Mouse (Mus musculus) cerebellum, adult 9-10 months (tissue): ENCODE measurements around the gene Gm20695.

Source experiments
- DNase-seq: peaks from one replicate; pipeline ENCODE4 v3.0.0; 2022

The Gm20695 gene

DNA sequence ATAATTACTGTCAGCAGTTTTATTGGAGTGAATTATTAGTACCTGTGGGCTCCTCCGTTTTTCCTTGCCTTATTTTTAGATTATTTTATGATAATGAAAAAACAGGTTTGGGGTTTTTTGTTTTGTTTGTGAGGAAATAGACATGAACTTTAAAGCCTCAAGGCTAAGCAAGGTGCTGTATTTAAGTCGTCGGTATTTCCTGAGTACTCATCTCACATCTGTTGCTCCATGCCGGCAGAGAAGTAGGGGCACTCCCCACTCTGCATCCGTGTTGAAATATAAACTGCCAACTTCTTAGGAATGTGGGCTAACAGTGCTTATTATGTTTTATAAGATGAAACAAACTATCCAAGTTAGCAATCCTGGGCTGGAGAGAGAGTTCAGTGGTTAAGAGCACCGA is 11.6 kb downstream of the Gm20695 start:
- DNase-seq = no peak

DNA sequence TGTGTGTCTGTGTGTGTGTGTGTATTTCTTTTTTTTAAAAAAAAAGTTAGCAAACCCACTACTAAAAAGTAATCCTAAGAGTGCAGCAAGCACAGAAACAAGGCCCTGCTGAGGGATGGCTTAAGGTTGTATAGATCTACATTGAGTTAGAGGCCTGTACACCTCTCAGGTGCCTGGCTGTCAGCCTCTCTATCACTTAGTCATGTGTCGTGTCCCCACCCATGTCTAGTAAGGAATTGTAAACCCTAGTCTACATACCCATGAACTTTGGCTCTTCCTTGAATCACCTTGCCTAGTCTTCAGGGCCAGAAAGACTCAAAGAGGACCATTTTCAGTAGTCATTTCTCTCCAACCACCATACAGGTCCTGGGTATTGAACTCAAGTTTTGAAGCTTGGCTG is 12.1 kb downstream of the Gm20695 start:
- no peak for DNase-seq

DNA sequence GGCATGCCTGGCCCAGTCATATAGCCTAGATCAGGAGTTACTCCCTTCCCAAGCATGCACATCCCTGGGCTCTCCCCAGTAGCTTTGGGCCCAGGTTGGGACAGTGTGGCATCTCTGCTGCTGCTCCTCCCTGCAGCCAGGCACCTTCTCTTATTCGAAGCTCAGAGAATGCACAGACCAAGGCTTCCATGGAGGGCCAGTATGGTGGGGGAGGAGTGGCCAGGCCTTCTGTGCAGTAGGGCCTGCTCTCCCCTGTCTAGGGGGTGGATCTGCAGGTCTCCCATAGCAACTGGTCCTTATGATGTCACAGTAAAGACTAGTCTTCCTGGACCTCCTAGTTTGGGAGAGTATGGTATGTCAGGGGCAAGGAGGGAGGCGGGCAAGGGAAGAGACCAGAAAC is 23.0 kb downstream of the Gm20695 start:
- no peak for DNase-seq

DNA sequence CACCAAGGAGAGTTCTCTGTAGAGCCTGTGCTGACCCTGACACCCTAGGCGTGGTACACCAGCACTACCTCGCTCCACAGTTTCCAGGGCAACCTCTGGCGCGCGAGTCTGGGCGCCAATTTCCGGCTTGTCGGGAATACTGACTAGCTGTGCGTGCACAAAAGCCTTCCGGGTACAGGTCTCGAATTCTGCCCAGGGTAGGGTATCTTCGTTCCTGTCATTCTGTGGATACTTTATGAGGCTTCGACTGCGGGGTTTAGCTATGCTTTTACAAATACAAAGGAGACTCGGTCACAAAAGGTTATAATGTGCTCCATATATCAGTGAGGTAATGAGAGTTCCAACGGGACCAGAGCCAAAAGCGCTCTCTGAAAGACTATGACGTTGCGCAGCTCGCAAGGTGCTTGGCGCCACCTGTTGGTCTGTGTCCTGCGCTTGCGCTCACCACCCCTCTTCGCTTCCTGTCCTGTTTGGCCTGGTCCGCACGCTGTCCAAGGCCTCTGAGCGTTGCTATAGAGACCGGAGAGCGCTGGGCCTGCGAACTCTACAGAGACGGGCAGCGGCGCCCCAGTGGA is 24.2 kb downstream of the Gm20695 start, which contains the start of the genes 1700037C18Rik and Cluap1:
Gene 1700037C18Rik (minus strand): TSS at position 153 of the 575 bp plus-strand sequence.
Gene Cluap1 (plus strand): TSS at position 265 of the 575 bp plus-strand sequence.
- DNase-seq = peak; percentile 96

DNA sequence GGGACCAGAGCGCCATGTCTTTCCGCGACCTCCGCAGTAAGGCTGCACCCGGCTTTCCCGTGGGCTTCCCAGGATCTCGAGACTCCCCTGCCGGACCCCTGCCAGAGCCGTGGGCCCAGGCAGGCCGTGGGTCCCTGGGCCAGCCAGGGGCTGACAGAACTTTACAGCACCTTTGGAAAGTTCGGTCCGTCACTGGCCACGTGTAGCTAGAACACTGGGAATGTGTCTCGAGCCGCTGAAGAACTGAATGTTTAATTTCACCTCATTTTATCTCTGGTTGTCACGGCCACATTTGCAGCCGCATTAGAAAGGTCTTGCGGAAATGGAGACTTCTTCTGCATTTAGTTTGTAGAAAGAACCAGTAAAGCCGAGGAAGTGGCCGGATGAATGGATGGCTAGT is 24.7 kb downstream of the Gm20695 start:
- no peak for DNase-seq

DNA sequence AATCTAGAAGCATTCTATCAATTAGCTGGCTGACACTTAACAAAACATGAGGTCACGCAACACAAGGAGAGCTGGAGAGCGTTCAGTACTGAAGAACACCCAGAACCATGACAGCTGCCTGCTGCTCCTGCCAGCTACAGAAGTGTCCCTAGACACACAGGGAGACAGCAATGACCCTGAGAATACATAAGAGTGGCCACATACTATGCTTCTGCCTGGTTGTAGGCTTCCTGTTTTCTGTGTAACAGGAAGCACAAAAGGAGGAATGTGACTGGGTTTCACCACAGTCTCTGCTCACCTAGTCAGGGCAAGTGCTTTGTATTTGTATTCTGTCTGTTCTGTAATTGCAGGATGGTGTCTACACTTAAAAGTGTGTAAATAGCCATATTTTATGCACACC is 36.3 kb downstream of the Gm20695 start:
- no peak for DNase-seq

DNA sequence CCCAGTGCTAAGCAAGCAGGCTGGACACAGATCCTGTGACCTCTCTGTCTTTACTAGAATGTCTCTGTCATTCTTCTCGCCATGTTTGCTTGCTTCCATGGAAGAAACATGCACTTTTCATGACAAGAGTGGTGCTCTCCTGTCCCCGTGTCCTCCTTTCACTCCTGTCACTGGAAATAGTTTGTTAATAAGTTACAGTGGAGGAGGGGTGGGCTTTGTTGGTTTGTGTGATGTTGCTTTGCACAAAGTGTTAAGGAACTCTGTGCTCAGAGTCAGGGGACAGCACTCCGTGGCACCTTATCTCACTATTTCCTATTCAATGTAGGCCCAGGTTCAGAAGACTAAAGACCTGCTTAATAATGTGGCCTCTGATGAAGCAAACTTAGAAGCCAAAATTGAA is 39.1 kb downstream of the Gm20695 start:
- no peak for DNase-seq

DNA sequence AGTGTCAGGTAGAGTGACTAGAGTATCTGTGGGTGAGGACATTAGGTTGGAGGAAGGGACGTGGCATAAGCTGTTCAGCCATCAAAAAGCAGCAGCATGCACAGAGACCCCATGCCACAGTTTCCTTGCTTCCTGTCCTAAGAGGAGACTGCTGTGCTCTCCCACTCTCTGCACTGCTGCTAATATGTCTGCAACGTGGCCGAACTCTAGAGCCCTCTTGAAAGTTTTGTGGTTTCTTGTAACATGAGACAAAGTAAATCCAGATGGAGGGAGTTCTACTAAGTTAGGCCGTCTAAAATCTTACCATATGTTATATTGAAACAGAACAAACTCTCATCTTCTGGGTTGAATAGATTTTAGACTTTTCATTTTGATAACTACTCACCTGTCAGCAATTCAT is 39.5 kb downstream of the Gm20695 start:
- DNase-seq = no peak

DNA sequence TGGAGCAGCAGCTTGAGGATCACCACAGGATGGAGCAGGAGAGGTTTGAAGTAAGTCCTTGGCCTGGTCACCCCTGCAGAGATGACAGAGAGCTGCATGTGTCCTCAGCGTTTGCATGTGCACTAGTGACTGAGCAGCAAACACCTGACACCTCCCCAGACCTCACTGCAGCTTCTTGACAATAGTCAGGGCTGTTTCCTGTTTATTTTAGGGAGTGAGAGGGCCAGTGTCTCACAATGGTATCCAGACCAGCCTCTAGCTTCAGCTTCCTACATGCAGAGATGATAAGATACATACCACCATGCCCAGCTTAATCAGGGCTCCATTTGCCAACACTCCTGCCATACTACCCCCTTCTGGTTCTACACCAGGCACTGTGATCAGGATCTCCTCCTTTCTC is 44.1 kb downstream of the Gm20695 start:
- DNase-seq = no peak

DNA sequence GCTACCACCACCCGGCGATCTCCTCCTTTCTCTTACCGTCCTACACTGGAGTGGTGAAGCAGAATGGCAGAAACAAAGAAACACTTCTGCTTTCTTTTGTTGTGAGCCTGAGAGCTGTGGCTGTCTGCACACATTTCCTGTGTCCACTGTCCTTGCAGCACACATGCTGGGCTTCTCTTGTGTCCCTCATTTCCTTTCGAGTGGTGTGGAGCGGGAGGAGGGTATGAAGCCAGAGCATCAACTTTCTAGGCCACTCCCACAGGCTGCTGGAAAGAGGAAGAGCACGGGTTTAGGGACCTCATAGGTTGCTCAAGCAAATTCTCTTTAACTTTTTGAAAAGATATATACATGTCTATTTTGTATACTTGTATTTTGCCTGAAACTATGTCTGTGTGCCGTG is 44.7 kb downstream of the Gm20695 start:
- no peak for DNase-seq

DNA sequence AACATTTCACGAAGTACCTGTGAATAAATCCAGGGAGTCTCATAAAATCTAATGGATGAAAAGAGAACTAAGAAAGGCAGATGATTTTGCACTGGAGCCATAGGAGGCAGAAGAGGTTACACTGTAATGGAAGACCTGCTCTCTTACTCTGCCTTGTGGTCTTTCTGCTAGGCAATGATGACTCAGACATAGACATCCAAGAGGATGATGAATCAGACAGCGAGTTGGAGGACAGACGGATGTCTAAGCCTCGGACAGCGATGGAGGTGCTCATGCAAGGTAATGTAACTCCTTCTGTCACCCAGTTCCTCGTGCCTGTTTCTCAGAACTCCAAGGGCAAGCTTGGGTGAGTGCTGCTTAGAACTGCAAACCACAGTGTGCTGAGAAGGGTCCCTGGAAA is 49.1 kb downstream of the Gm20695 start:
- no peak for DNase-seq

DNA sequence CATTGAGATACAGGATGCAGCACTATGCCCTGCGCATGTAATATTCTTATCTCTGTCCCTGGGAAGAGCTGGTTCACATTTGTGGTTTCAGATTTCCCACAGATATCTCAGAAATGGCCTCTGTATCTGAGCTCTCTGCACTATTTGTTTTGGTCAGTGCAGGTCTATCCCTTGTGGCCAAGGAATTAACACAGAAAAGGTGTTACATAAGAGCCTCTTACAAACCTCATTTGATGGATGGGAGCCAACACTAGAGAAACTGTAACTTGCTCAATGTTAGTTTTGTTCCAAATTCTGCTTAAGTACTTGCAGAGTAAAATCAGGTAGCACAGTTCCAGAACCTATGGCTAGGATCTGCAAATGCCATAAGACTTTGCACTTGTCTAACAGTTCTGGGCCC is 49.6 kb downstream of the Gm20695 start:
- DNase-seq = no peak

DNA sequence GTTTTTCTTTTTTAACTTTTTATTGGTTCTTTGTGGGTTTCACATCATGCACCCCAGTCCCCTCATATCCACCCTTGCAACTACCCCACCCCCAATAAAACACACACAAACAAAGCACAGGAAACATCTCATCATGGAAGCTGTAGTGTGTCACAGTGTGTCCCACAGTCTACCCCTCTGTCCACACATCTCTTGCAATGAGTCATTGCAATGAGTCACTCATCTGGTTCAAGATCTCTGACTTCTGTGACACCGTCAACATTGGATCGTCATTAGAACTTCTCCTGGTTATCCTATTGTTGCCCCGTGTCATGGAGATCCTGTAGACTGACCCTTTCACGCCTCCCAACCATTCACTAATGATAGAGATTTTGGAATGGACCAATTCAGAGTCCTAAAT is 50.3 kb downstream of the Gm20695 start:
- DNase-seq = no peak

DNA sequence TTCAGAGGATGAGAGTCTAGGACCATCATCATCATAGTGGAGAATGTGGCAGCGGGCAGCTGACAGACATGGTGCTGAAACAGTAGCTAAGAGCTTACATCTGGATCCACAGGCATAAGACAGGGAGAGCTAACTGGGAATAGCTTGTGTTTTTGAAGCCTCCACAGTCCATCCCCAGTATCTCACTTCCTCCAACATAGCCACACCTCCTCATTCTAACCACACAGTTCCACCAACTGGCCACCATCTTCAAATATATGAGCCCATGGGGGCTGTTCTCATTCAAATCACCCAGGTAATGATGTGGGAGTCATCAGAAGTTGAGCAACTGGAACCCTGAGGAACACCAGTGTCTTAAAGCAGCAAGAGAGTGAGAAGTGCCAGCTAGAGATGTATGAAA is 66.7 kb downstream of the Gm20695 start:
- no peak for DNase-seq

DNA sequence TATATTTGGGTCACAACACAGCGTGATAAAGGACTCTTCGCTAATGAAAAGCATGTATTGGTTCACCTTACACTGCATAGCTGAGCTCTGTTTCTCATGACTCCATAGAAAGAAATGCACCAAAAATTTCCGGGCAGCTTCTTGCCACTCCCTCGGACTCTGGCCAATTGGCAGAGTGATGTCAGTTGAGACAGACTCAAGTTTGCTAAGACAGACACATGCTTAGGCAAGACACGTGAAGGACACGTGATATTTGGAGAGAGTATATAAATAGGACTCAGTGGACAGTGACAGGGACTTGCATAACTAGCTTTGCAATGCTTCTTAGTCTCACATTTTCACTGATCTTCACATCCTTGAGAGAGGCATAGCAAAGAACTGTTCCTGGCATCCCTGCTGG is 71.9 kb downstream of the Gm20695 start:
- DNase-seq = peak; percentile 72

DNA sequence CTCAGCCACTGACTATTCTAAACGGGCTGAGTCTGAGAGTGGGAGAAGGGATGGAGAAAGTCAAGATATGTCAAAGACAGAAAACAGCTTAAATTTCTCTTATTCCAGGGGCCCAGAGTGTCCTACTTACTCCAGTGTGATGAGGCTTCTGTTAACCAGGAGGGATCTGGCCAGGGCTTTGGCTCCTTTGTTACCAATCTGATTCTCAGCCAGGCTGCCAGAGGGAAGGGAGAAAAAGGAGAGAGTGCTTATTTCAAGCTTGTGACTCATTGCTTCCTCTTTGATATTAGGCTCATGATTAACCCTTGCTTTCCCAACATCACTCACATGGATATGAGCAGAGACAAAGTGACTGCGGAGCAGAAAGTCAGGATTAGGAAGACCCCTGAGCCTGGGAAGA is 74.8 kb downstream of the Gm20695 start:
- peak; percentile 72 for DNase-seq

DNA sequence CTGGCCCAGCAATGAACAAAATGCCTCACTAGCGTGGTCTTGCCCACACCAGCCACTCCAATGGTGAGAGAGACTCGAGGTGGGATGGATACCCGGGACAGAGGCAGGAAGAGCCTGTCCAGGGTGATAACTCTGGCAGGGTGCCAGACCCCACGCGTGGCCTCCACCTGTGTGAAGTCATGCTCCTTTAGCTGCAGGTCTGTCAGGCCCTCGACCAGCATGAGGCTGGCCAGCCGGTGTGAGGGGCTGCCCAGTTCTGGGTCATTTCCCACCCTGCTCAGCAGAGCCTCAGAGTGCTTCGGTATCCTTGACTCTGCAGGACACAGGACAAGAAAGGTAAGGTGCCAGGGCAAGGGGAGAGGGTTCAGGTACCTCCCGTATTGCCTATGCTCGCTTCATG is 80.5 kb downstream of the Gm20695 start:
- peak; percentile 42 for DNase-seq

DNA sequence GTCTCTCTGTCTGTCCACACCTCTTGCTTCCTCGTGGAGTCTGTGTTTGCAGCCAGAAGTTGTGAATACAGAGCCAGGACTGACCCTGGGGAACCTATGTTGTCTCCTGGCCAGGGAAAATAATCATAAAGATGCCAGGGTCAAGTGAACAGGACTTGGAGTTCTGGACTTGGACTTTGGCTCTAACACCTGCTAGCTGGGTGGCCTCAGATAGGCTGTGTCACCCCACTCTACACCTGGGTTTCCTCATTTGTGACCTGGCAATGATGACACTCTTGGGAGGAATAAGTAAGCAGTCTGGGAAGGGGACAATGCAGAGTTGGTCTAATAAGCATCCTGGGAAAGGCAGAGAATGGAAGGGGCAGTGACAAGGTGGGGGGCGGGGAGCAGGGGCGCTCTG is 81.1 kb downstream of the Gm20695 start:
- DNase-seq = no peak
